Mouse (Mus musculus) stomach, adult 2 months (tissue): ENCODE results near the gene B4galnt3. TPM values are rescaled to one million over a fixed set of nuclear protein-coding genes. Genes with fewer than 3 reads are reported as not detected.

ENCODE experiments used
- polyA plus RNA-seq: library from polyadenylated mRNA; depleted of rRNA; stranded (reverse); fragments of >200 nt; gene quantifications from 2 replicates; pipeline ENCODE4 v1.2.3, GENCODE M21; 2012; rRNA removed

Gene B4galnt3
- polyA plus RNA-seq: 16.6 and 18.5 TPM in 2 replicates

GRCm38 (mm10) chr6:120294056-120294784, at the start of gene B4galnt3, which contains the start of gene D330020A13Rik:
Gene B4galnt3 (minus strand): TSS chr6:120294559.
Gene D330020A13Rik (plus strand): TSS chr6:120294364.

Other genes with a start within 250 kb of the B4galnt3 start
- gene Ninj2, start 201.2 kb downstream of the B4galnt3 start, polyA plus RNA-seq: not detected in 2 replicates
- gene D330020A13Rik, start 195 bp downstream of the B4galnt3 start, polyA plus RNA-seq: 0.21 and 0.39 TPM in 2 replicates
- 0.13 and 0.70 TPM in 2 replicates for gene Kdm5a, start 69.6 kb upstream of the B4galnt3 start, polyA plus RNA-seq
- gene Ccdc77, start 69.8 kb upstream of the B4galnt3 start, polyA plus RNA-seq: 0.23 and 0.55 TPM in 2 replicates
- gene Il17ra, start 168.7 kb upstream of the B4galnt3 start, polyA plus RNA-seq: 4.0 and 5.5 TPM in 2 replicates
- 0.03 TPM in 1 of 2 replicates, not detected in the other for gene Tmem121b, start 199.2 kb upstream of the B4galnt3 start, polyA plus RNA-seq
- 8.1 and 10.0 TPM in 2 replicates for gene Hdhd5, start 236.8 kb upstream of the B4galnt3 start, polyA plus RNA-seq